Mouse (Mus musculus) testis, postnatal 14 days (tissue): ENCODE data around the gene Dnah14.

ENCODE experiments used
- DNase-seq: peaks from one replicate; pipeline ENCODE4 v3.0.0; 2021; ENCODE audit warnings: low spot score

Gene Dnah14

DNA sequence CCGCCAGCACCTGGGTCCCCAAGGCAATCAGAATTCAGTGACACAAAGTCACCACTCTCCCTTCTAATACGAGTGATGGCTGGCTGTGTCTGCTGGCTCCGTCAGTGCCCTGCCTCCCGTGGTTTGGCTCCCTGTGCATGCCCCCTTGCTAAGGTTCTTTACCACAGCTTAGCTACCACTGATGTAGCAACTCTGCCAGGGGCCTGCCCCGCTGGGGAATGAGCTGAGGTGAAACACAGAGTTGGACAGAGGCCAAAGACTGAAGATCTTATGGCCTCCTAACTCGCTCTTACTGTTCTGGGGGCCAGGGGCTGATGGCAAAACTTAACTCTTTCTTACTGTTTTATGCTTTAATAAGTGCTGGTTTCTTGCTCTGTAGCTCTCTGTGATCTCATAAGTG is 213.6 kb downstream of the Dnah14 start:
- DNase-seq: no peak

DNA sequence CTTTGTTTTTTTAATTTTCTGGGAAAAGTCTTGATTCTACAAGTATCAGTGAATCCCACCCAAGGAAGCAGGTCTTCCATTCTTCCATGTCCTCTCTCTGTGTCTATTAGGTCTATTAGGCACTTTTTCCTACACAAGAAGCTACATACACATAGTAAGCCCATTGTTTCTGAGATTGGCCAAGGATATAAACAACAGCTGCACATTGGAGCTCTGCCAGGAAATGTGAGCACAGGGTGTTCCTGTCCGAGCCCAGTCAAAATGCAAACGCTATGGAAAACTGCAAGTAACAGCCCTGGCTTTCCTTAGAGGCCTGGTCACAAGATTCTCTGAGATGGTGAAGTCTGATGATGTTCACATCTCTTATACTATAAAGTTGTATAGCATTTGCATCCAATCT is 217.2 kb downstream of the Dnah14 start:
- peak; percentile 72 for DNase-seq

DNA sequence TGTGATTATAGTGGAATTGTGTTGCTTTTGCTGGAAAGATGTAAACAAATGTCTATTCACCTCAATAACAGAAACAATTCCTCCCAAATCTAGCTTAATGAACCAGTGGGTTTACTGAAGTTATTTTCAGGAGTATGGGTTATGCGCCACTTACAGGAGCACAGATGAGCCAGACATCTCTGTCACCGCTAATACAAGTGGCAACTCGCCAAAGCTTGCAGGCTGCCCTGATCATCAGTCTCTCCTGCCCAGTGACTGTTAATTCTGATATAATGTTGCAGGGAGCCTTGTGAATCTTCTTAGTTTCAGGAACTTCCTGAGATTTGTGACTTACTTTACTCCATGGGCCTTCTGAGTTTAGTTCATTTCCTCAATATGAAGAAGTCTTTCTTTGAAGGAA is 223.6 kb downstream of the Dnah14 start:
- DNase-seq: no peak

DNA sequence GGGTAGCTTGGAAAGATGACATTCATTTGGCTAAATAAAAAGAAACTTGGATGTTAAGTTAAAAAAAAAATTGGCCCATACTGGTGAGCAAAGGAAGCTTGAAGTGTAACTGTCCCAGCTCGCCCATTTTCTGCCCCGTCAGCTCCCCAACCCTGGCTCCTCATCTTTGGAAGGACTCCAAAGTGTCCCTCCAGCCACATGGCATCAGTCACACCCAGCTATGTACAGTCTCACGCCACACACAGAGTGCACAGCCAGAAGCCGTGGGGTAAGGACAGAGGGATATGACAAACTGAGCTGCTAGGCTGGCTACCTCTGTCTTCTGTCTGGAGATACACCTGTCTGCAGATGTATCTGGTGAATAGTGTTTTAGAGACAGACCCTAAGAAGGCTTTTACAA is 224.3 kb downstream of the Dnah14 start:
- no peak for DNase-seq

DNA sequence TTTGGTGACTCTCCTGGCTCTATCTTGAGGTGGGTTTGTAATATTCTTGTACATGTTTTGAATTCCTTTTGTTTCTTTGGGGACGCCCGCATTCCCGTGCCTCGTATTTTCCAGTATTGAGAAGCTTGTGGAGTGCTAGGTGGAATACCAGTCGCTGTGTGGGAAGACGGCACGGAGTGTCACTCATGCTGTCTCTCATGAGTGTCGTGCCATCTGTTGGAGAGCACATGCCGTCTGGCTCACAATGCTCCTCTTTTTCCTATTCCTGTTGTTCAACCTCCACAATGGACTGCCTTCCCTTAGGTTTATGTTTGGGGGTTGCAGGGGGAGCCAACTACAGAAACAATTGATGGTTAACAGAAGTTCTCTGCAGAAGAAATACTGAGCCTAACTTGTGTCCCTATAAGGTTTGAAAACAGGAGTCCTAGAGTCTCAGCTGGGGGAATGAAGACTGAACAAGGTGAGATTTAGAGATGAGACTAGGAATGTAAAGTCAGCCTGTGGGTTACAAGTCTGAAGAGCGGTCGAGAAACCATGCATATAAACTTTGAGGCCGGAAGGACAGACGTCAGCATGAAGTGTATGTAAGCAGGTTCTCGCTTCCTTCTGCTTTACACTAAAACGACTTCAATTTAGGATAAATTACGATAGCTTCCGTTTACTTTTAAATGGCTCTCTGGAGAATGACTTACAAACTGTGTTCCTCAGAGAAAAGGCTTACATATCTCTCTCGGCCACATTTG is 235.3 kb downstream of the Dnah14 start:
- DNase-seq: no peak

DNA sequence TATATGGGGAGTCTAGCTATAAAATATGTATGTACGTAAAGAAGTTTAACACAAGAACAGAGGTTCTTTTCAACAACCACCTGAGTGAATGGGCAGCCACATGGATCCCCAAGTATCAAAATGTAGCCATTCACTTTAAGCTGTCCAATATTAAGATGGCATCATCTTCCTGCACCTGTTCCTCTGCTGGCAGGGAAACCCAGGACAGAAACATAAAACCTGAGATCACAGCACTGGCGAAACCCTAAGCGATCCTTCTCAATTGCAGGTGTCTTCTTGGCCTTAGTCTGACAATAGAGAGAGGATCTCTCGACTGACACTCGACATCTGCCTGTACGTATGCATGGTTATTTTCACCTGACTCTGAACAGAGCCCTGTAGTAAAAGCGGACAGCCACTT is 250.4 kb downstream of the Dnah14 start:
- no peak for DNase-seq

DNA sequence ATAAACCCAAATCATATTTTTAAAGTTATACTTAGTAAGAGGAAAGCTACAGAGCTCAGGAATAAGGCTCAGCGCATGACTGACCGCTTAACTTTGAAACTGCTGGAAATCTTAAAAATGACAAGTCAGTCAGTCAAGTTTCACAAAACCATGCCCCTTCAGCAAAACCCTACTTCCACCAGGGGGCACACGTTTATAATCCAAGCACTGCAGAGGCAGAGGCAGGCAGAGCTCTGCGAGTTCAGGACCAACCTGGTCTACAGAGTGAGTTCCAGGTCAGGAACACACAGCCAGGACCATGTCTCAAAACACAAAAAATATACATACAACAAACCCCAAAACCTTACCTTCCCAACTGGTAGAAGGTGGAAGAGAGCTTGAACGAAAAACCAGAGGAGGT is 252.0 kb downstream of the Dnah14 start:
- DNase-seq: no peak

DNA sequence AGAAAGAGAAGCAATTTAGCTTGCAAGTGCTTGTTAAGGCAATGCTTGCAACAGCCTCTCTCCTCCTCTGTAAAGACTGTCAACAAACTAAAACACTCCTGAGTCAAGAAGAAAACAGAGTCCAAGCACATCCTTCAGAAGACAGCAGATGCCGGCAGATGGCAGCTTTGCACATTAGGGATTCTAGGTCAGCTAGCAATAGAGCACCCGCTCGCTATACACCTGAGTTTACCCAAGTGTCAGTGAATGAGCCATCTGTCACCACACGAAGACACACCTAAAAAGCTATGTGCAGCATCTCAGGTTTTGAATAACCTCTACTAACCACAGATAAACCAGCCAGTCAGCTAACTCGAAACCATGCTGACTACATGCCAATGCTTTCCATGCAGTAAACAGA is 256.4 kb downstream of the Dnah14 start:
- no peak for DNase-seq

DNA sequence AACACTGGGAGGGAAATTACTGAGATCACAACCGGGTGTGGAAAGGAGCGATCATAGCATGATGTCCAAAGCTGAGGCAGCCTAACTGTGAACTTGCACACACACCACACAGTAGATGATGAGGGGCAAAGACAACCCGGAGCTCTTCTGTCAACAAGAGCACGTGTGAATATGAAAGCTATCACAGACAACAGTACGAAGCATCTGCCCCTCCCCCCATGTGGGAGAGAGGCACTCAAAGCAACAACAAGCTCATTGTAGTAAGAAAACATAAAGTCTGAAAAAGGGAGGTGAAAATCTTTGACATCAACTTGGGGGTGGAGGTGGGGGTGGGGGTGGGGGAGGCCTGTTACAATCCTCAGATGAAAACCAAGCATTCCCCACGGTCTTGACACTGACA is 256.8 kb downstream of the Dnah14 start:
- DNase-seq: no peak

DNA sequence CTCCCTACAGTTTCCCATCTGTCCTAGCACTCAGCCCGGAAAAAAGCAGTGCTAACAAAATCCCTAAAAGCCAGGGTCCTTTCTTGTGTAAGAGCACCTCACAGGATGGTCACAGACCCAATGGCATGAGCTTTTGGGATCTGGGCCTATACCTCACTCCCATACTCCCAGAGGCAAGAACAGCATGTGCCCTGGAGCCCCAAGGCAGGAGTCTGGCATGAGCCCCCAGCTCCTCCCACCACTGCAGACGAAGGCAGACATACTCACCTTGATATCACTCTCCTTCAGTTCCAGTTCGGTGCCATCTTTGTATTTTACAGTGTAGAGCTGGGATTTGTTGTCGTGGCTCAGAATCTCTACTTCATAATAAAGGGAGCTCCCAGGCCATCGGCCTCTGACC is 261.8 kb downstream of the Dnah14 start:
- DNase-seq: no peak

DNA sequence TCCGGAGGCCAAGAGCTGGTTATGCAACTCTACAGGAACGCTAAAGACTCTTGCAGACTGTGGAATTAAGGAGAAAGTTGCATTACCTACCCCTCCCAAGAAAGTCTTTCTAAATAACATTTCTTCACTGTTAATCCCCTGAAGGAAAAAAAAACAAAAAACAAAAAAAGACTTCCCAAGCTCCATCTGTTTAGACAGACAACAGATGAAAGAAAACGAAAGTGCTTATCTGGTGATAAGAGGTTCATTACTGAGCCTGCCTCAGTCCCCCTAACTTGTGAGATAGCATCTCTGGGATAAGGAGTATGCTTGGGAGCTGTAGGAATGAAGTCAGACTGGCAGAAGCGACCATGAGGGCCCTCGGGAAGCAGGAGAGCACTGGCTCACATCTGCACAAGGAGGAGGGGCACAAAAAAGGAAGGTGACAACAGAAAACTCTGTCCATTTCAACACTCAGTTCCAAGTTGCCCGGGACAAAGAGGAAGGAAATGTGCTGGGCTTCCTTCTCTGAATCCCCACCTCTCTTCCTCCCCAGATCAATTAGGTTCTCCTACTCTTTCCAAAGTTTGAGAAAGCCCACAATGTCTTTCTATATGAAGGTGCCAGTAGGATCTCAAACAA is 263.5 kb downstream of the Dnah14 start:
- no peak for DNase-seq

DNA sequence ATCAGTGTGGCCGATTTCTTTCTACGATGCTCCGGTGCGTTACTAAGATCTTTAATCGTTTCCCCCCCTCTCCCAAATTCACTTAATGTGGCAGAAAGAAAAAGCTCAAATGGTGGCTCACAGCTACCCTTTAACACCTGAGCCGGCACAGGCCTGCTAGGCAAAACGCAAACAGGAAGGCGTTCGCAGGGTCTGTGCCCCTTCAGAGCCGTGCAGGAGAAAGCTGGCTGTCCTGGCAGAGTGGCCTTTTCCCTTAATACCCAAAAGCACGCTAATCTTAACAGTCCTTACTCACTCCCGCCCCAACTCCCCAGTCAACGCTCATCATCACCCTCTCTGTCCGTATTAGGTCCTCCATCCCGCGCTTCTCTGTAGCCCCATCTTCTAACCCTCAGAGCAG is 265.0 kb downstream of the Dnah14 start:
- no peak for DNase-seq

DNA sequence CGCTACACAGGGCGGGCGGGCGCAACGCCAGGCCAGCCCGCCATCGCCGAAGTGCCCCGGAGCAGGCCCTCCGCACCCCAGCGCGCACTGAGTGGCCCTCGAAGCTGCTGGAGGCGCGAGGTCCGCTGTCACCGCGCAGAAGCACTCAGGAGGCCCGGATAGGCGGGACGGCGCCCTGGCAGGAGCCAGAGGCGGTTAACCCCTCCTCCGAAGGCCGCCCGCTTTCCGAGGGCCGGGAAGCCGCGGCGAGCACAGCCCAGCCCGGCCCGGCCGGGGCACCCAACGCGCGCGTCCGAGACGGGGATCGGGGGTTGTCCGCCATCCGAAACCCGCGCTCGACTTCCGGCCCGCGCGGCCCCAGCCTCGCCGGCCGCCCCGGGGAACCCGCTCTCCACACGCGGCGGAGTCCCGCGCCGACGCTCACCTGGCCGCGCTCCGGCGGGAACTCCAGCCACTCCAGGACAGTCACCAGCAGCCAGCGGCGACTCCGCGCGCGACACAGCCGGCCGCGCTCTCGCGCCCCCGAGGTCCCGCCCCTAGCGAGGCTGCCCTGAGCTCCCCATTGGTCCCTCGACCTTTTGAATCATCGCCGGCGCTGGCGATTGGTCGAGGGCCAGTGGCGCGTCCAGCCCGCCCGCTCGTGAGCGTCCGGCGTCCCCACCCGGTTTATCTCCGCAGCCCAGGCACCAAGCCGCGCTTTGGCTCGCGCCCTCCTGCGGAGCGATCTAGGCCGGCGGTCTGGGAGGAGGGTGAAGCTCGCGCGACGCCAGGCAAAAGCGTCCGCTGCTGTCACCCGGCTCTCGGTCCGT is 265.7 kb downstream of the Dnah14 start:
- DNase-seq: peak; percentile 96

DNA sequence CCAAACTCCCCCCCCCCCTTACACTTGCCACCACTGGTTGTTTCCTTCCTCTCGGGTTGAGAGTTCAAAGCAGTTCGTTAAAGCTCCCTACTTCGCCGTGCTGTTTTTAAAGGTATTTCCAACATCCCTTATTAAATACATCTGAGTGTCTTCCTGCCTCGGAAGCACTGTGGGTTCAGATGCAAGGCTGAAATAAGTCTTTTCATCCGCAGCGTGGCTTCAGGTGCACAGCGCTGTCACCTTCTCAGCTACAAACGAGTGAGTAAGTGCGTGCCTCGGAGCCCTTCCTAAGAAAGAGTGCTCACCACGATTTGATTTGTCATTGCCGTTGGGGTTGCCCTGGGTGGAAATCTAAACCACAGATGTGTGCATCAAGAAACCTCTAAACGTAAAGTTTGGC is 266.4 kb downstream of the Dnah14 start, which contains the start of gene Lbr:
Gene Lbr (minus strand): TSS at position 266 of the 400 bp plus-strand sequence.
- DNase-seq: no peak

DNA sequence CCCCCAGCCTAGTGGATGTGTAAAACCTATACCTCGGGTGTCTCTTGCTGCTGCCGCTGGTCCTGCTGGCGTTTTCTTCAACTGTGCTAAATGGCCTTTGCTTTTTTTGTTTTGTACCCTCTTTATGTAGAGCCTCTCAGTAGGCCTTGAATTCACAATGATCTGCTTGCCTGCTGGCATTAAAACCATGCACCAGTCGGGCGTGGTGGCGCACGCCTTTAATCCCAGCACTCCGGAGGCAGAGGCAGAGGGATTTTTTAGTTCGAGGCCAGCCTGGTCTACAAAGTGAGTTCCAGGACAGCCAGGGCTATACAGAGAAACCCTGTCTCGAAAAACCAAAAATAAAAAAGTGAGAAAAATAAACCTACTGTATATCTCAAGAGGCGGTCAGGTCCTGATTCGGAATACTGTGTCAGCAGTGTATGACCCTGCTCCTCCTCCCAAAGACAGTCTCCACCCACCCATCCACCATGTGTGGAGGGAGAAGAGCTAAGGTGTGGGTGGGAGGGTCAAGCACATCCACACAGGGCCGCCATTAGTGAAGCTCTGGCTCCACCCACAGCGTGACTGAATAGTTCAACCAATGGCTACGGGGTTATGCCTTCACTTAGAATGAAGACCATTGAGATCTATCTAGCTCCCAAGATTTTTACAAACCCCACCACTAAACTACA is 268.7 kb downstream of the Dnah14 start:
- peak; percentile 38 for DNase-seq

DNA sequence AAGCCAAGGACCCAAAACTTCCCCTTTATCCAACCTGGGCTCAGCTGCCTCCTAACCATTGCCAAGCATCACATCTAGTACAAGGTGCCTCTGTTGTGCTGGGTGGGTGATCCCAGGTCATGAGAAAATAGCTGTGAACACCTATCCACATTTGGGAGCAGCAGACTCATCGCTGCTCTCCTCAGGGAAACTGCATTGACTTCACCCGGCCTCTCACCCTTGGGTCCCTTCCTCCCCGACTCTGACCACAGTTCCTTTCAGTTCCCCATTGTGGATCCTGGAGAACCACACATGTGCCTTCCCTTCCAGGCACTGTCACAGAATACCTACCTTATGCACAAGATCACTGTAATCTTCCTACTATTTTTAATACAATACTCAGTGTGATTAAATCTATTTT is 269.4 kb downstream of the Dnah14 start:
- no peak for DNase-seq

DNA sequence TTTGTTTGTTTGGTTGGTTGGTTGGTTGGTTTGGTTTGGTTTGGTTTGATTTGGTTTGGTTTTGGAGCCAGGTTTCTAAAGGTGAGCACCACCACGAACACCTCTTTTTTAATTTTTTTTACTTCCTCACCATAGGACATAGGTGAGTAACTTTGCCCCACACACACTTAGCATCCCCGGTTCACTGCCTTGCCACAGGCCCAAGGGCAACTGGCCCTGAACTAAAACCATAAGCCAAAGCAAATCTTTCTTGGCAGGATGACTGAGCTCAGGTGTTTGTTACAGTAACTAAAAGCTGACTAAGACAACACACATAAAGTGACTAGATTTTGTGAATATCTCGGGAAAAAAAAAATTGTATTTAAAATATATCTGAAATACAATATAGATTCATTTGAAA is 271.0 kb downstream of the Dnah14 start:
- DNase-seq: no peak

DNA sequence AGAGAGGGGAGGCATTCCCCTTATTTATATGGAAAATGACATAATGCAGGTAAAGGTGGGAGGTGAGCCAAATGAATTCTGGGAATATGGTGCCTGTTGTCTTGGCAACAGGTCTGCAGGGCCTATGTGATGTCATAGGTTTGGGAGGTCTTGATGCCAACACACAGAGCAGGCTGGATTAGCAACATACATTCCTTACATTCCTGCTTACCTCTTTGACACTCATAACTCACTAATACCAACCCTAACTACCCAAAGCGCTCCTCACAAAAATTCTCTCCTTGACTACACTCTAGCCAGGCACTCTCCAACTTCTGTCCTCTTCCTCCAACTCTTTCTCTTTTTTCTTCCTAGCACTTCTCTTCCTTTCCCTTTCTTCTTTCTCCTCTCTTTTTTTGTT is 271.9 kb downstream of the Dnah14 start:
- no peak for DNase-seq

DNA sequence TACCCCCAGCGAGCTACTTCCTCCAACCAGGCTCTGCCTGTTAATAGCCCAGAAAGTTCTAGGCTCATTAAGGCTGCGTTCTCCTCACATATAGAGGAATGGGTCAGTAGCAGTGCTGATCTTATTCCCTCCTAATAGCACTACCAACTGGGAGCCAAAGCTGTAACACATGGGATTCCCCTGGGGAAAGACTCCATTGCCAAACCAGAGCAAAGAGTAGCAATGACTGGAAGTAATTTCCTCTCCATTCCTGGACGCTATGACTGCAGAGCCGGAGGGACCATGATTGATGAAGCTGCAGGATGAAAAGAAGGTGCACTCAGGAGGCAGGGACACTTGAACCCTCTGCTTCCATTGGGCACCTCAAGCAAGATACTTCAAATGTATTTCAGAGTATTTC is 274.1 kb downstream of the Dnah14 start:
- no peak for DNase-seq

DNA sequence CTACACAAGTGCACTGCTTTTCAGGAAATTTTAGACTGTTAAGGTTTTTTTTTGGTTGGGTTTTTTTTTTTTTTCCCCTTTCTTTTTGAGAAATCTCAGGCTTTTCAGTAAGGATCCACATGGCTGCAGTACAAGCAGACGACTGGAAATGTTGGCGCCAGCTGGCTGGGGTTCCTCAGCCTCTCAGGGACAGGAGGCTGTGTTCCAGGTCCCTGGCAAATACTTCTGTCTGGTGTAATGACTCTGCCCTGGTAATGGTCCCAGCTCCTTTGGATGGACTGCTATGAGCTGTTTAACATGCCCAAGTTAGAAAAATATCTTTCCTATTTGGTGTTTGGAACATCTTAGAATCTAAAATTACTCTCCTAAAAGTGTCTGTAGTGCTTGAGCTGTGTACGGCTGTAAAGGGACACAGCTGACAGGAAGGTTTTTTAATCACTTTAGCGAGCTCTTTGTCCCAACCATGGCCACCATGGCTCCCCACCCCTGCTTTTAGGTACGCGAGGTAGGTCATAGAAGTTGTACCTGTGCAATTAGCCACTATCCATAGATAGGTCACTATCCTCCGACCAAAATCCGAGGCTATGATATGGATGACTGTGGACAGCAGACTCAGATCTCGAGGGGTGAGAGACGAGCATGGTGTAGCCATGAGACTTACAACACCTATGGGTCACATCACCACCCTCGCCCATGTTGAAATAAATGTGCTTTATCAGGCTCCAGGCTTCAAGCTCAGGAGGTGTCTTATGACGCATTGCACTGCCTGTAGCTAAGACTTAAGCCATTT is 275.4 kb downstream of the Dnah14 start:
- DNase-seq: peak; percentile 51

DNA sequence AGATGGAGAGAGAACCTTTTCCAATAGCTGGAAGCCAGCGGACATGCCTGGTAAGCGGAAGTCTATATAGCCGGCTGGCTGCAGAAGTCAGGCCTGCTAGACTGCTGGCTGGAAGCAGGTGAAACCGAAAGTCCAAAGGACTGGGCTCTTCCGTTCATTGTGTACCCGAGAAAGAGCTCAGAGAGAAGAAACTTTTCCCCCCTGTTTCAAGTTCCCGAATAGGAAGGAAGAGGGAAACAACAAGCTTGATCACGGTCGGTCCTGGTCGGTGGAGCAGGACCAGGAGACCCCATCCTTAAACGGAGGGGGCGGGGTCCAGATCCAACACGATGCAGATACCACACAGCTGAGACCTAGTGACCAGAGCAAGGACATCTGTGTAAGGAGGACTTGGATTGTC is 276.1 kb downstream of the Dnah14 start:
- no peak for DNase-seq
